Mouse (Mus musculus) layer of hippocampus, adult 9-11 months (tissue): ENCODE measurements at regions not wholly inside any gene's neighbourhood (a gene's known extent, or its start where the extent isn't known, plus 50 kb on each side); places are given as distances from the start of the nearest gene placed in this dataset.

Experiments
- DNase-seq: peaks from one replicate; pipeline ENCODE4 v3.0.0; 2022

- DNase-seq = no peak
These were observed 86.9 kb downstream of the Alx1 start for GRCm38 (mm10) chr10:102943156-102943555.

- DNase-seq = no peak
These were observed 89.0 kb downstream of the Alx1 start for GRCm38 (mm10) chr10:102940823-102941519.

GRCm38 (mm10) chr10:102931445-102931844, 98.6 kb downstream of the Alx1 start:
- DNase-seq = no peak

GRCm38 (mm10) chr10:102928651-102929050, 101.4 kb downstream of the Alx1 start:
- DNase-seq = no peak

GRCm38 (mm10) chr10:102897368-102897767, 132.6 kb downstream of the Alx1 start:
- no peak for DNase-seq

GRCm38 (mm10) chr10:102895952-102896351, 134.1 kb downstream of the Alx1 start:
- DNase-seq = no peak

- DNase-seq = peak; percentile 21
These were observed 137.6 kb downstream of the Alx1 start for GRCm38 (mm10) chr10:102892373-102892772.

GRCm38 (mm10) chr10:102889709-102890108, 140.3 kb downstream of the Alx1 start:
- DNase-seq = no peak

- DNase-seq = no peak
These were observed 148.1 kb downstream of the Alx1 start for GRCm38 (mm10) chr10:102881824-102882438.

- DNase-seq = peak; percentile 22
These were observed 152.0 kb downstream of the Alx1 start for GRCm38 (mm10) chr10:102878010-102878409.

- no peak for DNase-seq
These were observed 153.1 kb downstream of the Alx1 start for GRCm38 (mm10) chr10:102876946-102877345.

- no peak for DNase-seq
These were observed 163.1 kb downstream of the Alx1 start for GRCm38 (mm10) chr10:102866920-102867319.

GRCm38 (mm10) chr10:102836567-102837224, 193.3 kb downstream of the Alx1 start:
- no peak for DNase-seq

- no peak for DNase-seq
These were observed 194.2 kb downstream of the Alx1 start for GRCm38 (mm10) chr10:102835814-102836213.

- no peak for DNase-seq
These were observed 200.4 kb downstream of the Alx1 start for GRCm38 (mm10) chr10:102829606-102830005.

GRCm38 (mm10) chr10:102823434-102823833, 206.6 kb downstream of the Alx1 start:
- no peak for DNase-seq

GRCm38 (mm10) chr10:102801391-102801790, 228.6 kb downstream of the Alx1 start:
- no peak for DNase-seq

GRCm38 (mm10) chr10:102779243-102779642, 250.8 kb downstream of the Alx1 start:
- no peak for DNase-seq

- no peak for DNase-seq
These were observed 251.7 kb downstream of the Rassf9 start for GRCm38 (mm10) chr10:102763696-102764095.

- DNase-seq = no peak
These were observed 250.4 kb downstream of the Rassf9 start for GRCm38 (mm10) chr10:102762378-102762777.

GRCm38 (mm10) chr10:102735207-102735606, 223.2 kb downstream of the Rassf9 start:
- peak; percentile 9 for DNase-seq

GRCm38 (mm10) chr10:102732420-102732819, 220.4 kb downstream of the Rassf9 start:
- no peak for DNase-seq

- DNase-seq = no peak
These were observed 200.2 kb downstream of the Rassf9 start for GRCm38 (mm10) chr10:102712263-102712662.

- no peak for DNase-seq
These were observed 193.8 kb downstream of the Rassf9 start for GRCm38 (mm10) chr10:102705848-102706247.
